Mouse (Mus musculus): ENCODE results near the gene Glb1l. TPM values are rescaled to one million over a fixed set of nuclear protein-coding genes. Genes with fewer than 3 reads are reported as not detected.
A peak's percentile ranks its signal among the peaks of the same experiment; 100 is the strongest.

The Glb1l gene
- polyA plus RNA-seq, 1 experiment from 2014 or later = 20.0 TPM

DNA sequence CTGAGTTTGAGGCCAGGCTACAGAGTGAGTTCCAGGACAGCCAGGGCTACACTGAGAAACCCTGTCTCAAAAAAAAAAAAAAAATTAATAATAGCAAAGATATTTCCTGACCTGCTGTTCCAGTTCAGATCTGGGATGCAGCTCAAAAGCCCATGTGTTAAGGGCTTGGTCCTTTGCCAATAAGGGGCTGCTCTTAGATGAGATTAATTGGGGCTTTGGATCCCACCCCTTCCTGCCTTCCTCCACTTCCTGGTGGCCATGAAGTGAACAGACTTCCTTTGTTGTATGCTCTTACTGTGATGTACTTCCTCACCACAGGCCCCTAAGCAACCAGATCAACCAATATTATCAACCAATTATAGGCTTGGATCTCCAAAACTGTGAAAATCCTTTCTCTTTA lies 23.5 kb downstream of the Glb1l start:
- Histone ChIP-seq H3K27me3 (no peaks in the 10 kb centered on the region), H3K4me2 (replicated peaks) (no peak overlapping the region), H3K4me1 (peaks cover 14% of the 10 kb centered on the region), H3K9ac (replicated peaks) (no peak overlapping the region), H3K4me3 (no peak overlapping the region), H3K36me3 (peaks cover 62% of the 10 kb centered on the region), H3K27ac (replicated peaks) (no peak overlapping the region), H3K9me3 (no peaks in the 10 kb centered on the region)
- ATAC-seq (replicated peaks) = no peak

DNA sequence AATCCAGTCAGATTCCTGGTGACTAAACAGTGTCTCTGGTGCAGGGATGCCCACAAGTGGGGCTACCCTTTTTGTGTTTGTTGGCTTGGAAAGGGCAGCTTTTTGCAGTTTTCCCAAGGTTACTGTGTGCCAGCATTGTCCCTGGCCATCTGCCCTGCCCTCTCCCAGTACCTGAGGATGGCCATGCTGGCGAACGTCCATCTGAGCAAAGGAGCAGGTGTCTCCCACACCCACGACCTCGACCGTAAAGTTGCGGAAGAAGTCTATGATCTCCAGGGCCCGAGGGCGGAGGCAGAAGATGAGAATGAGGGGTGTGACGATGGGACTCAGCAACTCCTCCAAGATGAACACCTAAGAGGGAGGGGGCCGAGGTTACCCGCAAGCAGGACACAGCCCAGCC lies 25.1 kb downstream of the Glb1l start:
- Histone ChIP-seq H3K36me3 (peaks cover 63% of the 10 kb centered on the region), H3K9ac (replicated peaks) (no peak overlapping the region), H3K27me3 (no peaks in the 10 kb centered on the region), H3K4me2 (replicated peaks) (no peak overlapping the region), H3K9me3 (no peaks in the 10 kb centered on the region), H3K4me3 (no peak overlapping the region), H3K27ac (replicated peaks) (no peak overlapping the region), H3K4me1 (peaks cover 10% of the 10 kb centered on the region)
- no peak for ATAC-seq (replicated peaks)
- WGBS = 93% methylated on average over 11 of the region's 11 CpGs

DNA sequence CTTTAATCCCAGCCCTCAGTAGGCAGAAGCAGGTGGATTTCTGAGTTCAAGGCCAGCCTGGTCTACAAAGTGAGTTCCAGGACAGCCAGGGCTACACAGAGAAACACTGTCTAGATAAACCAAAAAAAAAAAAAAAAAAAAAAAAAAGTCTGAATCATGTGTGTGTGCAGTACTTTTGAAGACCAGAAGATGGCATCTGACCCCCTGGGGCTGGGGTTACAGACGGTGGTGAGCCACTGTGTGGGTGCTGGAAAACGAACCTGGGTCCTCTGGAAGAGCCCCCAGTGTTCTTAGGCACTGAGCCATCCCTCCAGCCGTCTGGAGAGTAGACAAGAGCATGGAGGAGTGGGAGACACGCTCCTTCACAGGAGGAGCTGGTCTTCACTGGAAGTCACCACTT lies 28.5 kb downstream of the Glb1l start:
- no peaks in the 10 kb centered on the region for H3K9me3 ChIP-seq
- no peak overlapping the region for H3K4me2 ChIP-seq (replicated peaks)
- H3K27me3 ChIP-seq = no peaks in the 10 kb centered on the region
- H3K4me3 ChIP-seq = no peak overlapping the region
- H3K27ac ChIP-seq (replicated peaks) = no peak overlapping the region
- no peak overlapping the region for H3K9ac ChIP-seq (replicated peaks)
- peaks cover 51% of the 10 kb centered on the region for H3K36me3 ChIP-seq
- 69% methylated on average over 4 of the region's 4 CpGs for WGBS
- no peak for ATAC-seq (replicated peaks)
- peaks cover 30% of the 10 kb centered on the region for H3K4me1 ChIP-seq

DNA sequence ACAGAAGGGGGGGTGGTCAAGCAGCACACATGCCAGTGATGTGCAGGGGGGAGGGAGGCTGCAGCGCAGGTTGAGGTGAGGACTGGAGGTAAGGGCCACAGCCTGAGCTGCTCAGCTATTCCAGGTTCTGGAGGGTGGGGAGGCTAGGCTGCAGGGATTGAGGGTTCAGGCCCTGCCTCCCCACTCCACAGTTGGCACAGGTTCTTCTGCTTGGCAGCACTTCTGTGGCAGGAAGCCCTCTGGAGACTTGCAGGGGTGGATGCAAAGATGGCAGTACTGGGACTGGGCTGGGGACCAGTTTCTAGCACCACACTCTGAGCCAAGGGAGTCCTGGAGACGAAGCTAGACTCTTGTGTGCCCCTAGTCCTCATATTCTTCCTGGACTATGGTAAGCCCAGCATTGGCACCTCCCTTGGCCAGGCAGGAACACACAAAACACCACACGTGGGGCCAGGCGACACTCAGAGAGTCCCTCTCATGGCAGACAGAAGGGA lies 29.2 kb downstream of the Glb1l start:
- WGBS = 84% methylated on average over 4 of the region's 4 CpGs
- no peak overlapping the region for H3K9ac ChIP-seq (replicated peaks)
- ATAC-seq (replicated peaks) = no peak
- H3K27me3 ChIP-seq = no peaks in the 10 kb centered on the region
- peaks cover 47% of the 10 kb centered on the region for H3K36me3 ChIP-seq
- H3K4me2 ChIP-seq (replicated peaks) = no peak overlapping the region
- no peak overlapping the region for H3K4me3 ChIP-seq
- H3K27ac ChIP-seq (replicated peaks) = no peak overlapping the region
- H3K9me3 ChIP-seq = no peaks in the 10 kb centered on the region
- peaks cover 30% of the 10 kb centered on the region for H3K4me1 ChIP-seq

DNA sequence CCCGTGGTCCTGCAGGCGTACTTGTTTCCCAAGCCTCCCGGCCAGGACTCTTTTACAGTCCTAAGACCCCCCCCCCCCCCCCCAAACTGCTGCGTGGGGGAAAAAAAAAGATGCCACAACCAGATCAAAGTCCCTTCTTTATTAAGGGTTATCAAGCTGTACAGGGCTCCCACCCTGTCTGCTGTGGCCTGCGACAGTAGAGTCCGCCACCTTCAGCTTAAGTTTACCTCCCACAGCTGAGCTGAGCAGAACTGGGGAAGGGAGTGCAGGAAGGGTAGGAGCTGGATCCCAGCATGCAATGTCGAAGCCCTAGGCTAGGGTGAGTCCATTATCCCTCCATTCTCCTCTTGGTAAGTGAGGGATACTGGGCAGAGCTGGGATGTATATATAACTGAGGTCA lies 29.9 kb downstream of the Glb1l start:
- H3K4me1 ChIP-seq = peaks cover 30% of the 10 kb centered on the region
- peak overlapping the region; percentile 22 for H3K9ac ChIP-seq (replicated peaks)
- no peaks in the 10 kb centered on the region for H3K9me3 ChIP-seq
- H3K27ac ChIP-seq (replicated peaks) = 0 out of 2 replicates have a peak overlapping the region, but pooled peaks have one; percentile 71
- H3K27me3 ChIP-seq = no peaks in the 10 kb centered on the region
- 26% methylated on average over 7 of the region's 7 CpGs for WGBS
- H3K36me3 ChIP-seq = peaks cover 48% of the 10 kb centered on the region
- H3K4me2 ChIP-seq (replicated peaks) = peak overlapping the region; percentile 99
- ATAC-seq (replicated peaks) = peak; percentile 3; the same call in 1 of the 2 replicates
- peak overlapping the region; percentile 56 for H3K4me3 ChIP-seq

DNA sequence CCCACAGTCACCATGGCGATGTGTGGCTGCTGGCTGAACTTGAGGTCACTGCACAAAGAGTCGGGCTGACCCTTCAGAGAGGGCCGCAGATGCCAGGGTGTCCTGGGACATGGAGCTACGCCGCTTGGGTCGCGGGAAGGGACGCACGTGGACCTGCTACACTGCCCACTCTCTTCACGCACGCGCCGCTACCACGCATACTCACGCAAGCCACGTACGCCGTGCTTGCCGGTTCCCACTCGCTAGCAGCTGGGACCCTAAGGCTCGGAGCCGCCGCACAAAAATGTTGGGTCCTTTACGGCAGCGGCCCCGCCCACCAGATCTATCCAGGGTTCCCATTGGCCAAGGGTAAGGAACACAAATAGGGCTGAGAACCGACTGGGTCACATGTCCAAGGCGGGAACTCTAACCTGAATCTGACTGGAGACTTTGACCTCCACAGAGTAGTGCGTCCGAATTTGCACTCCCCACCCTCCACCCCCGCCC lies 30.5 kb downstream of the Glb1l start, which contains the start of gene Abcb6:
Gene Abcb6, minus strand, starts transcription at position 288 of the 486 bp plus-strand sequence.
- Histone ChIP-seq H3K9ac (replicated peaks) (peak within 1 kb of the TSS; percentile 59), H3K9me3 (no peaks in the 10 kb centered on the region), H3K27ac (replicated peaks) (peak within 1 kb of the TSS; percentile 71), H3K36me3 (peaks cover 48% of the 10 kb centered on the region), H3K4me3 (peak within 1 kb of the TSS; percentile 56), H3K27me3 (no peaks in the 10 kb centered on the region), H3K4me1 (peaks cover 30% of the 10 kb centered on the region), H3K4me2 (replicated peaks) (peak within 1 kb of the TSS; percentile 99)
- ATAC-seq (replicated peaks) = peak; percentile 94
- under 1% methylated on average over 31 of the region's 31 CpGs for WGBS

DNA sequence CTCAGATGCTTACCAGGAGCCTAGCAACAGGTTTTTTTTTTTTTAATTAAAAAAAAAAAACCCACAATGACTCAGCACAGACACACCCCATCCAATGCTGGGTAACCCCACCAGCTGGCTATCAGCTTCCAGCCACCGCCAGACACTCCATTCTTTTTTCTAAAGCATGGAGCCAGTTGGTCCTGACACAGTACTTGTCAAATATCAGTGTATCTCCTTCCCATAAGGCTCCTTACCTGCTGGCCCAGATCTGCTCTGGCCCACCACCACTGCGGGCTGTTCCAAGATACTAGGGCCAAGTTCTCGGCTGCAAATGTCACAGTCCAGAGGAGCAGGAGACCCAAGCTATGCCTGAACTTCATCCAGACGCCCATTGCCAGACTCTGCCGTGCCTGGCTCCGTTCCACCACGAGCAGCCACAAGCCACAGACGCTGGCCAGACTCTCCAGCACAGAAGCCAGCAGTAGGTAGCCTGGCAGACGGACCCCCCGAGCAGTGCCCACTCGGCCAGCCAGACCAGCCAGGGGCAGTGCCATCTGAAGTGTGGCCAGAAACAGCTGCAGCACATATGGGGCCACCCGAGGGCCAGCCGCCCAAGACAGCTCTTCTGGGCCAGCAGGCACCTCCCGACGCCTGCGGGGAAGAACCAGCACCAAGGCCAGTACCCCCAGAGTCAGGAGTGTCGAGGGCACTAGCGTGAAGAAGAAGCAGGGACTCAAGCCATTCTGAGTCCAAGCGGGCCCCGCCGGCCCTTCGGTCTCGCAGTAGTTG lies 31.1 kb downstream of the Glb1l start:
- Histone ChIP-seq H3K9ac (replicated peaks) (peak overlapping the region; percentile 59), H3K27me3 (no peaks in the 10 kb centered on the region), H3K9me3 (no peaks in the 10 kb centered on the region), H3K4me1 (peaks cover 30% of the 10 kb centered on the region), H3K4me3 (peak overlapping the region; percentile 56), H3K27ac (replicated peaks) (peak overlapping the region; percentile 71), H3K36me3 (peaks cover 47% of the 10 kb centered on the region), H3K4me2 (replicated peaks) (peak overlapping the region; percentile 99)
- WGBS = 5% methylated on average over 23 of the region's 23 CpGs
- ATAC-seq (replicated peaks) = peak; percentile 46

DNA sequence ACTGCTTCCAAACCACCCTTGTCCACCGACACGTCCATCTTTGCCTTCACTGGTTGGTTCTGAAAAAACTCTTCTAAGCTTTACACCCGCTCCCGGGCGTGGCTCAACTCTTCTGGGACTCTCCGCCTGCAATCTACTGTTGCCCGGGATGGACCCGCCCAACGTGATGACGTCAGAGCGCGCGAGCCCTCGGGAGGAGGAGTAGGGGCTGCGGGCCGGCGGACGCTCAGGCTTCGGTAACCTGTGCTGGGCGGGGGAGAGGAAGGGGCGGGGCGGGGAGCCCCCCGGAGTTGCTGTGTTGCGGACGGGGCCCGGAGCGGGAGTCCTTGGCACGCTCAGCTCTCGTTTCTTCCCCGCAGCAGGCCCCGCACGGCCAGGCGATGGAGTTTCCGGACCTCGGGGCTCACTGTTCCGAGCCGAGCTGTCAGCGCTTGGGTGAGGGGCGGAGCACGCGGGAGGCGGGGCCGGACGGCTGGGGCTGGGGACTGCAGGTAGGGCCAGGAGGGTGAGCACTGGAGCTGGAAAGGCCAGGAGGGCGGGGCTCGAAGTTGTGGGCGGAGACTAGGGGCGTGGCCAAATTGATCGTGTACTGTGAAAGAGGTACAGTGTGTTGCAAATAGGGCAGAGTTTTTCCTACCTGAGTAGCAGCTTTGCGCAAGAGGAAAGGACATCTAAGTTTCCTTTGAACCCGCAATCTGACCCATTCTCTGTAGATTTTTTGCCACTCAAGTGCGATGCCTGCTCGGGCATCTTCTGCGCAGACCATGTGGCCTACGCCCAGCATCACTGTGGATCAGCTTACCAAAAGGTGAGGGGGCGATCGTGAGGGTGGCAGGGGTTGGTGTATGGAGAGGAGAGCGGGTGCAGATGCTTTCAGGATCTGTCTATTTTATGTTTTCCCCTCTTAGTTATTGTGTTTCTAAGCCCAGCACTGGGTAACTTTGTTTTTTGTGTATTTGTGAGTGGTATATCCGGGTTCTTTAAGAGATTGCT lies 41.8 kb downstream of the Glb1l start, which contains the start of gene Zfand2b:
Gene Zfand2b, plus strand, starts transcription at position 175 of the 993 bp plus-strand sequence.
- H3K4me3 ChIP-seq = peak within 1 kb of the TSS; percentile 74
- H3K9ac ChIP-seq (replicated peaks) = peak within 1 kb of the TSS; percentile 66
- WGBS = under 1% methylated on average over 59 of the region's 59 CpGs
- ATAC-seq (replicated peaks) = peak; percentile 97
- no peaks in the 10 kb centered on the region for H3K27me3 ChIP-seq
- H3K36me3 ChIP-seq = peaks cover 34% of the 10 kb centered on the region
- H3K4me2 ChIP-seq (replicated peaks) = peak within 1 kb of the TSS; percentile 73
- H3K4me1 ChIP-seq = peaks cover 15% of the 10 kb centered on the region
- no peaks in the 10 kb centered on the region for H3K9me3 ChIP-seq
- H3K27ac ChIP-seq (replicated peaks) = peak within 1 kb of the TSS; percentile 90

DNA sequence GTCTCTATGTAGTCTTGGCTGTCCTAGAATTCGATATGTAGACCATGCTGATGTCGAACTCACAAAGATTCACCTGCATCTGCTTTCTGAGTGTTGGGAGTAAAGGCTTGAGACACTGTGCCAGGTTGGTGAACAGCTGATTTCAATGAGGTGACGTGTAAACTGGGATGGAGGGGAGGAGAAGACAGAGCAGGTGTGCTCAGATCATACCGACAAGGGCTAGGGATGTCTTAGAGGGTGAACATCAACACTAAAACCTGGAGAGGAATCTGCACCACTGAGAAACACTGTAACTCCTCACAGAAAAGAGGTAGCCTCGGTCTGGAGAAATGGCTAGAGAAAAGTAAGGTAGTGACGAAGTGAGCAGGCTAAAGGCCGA lies 42.5 kb downstream of the Glb1l start:
- Histone ChIP-seq H3K4me3 (peak overlapping the region; percentile 74), H3K9ac (replicated peaks) (peak overlapping the region; percentile 66), H3K27me3 (no peaks in the 10 kb centered on the region), H3K4me1 (peaks cover 15% of the 10 kb centered on the region), H3K9me3 (no peaks in the 10 kb centered on the region), H3K27ac (replicated peaks) (peak overlapping the region; percentile 90), H3K4me2 (replicated peaks) (peak overlapping the region; percentile 73), H3K36me3 (peaks cover 27% of the 10 kb centered on the region)
- WGBS = 10% methylated on average over 7 of the region's 7 CpGs
- ATAC-seq (replicated peaks) = peak; percentile 42

DNA sequence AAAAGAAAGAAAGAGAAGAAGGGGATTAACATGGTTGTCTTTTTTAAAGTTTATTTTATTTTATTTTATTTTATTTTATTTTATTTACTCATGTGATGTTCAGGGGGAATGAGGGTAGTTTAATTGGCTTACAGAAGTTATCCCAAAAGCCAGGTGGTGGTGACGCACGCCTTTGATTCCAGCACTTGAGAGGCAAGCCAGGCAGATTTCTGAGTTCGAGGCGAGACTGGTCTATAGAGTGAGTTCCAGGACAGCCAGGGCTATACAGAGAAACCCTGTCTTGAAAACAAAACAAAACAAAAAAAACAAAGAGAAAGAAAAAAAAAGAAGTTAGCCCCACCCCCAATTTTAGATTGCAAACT lies 50.4 kb downstream of the Glb1l start:
- H3K4me1 ChIP-seq = no peaks in the 10 kb centered on the region
- H3K4me2 ChIP-seq (replicated peaks) = no peak overlapping the region
- 79% methylated on average over 4 of the region's 4 CpGs for WGBS
- no peak overlapping the region for H3K27ac ChIP-seq (replicated peaks)
- H3K4me3 ChIP-seq = no peak overlapping the region
- no peak overlapping the region for H3K9ac ChIP-seq (replicated peaks)
- no peak for ATAC-seq (replicated peaks)
- H3K36me3 ChIP-seq = no peaks in the 10 kb centered on the region
- no peaks in the 10 kb centered on the region for H3K27me3 ChIP-seq
- H3K9me3 ChIP-seq = no peaks in the 10 kb centered on the region

DNA sequence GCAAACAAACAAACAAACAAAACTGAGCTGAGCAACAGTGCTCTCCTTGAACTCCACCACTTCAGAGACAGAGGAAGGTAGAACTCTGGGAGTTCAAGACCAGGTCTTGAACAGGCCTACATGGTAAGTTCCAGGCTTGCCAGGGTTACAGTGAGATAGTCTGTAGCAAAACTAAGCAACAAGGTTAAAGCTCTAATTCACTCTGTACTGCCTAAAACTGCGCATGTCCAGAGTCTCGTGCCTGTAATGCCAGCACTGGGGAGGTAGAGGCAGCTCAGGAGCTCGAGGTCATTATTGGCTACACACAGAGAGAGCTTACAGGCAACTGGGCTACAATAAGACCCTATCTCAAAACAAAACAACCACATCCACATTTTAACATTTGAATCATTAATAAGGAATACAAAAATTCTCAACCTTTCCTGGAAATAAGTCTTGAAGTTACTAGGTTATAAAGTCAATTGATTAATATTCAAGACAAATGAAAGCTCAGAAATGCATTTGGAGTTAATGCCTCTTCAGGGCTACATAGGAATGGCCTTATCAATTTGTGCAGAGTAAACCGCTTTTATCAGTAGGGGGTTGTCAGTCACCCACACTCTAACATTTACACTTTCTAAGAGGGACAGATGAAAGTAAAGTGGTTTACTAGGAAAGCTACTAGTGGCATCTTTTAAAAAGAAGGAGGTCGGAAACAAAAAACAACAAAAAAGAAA lies 50.9 kb downstream of the Glb1l start:
- no peaks in the 10 kb centered on the region for H3K4me1 ChIP-seq
- ATAC-seq (replicated peaks) = no peak
- no peaks in the 10 kb centered on the region for H3K9me3 ChIP-seq
- no peak overlapping the region for H3K9ac ChIP-seq (replicated peaks)
- no peak overlapping the region for H3K4me2 ChIP-seq (replicated peaks)
- H3K27me3 ChIP-seq = no peaks in the 10 kb centered on the region
- no peaks in the 10 kb centered on the region for H3K36me3 ChIP-seq
- H3K4me3 ChIP-seq = no peak overlapping the region
- no peak overlapping the region for H3K27ac ChIP-seq (replicated peaks)
- 65% methylated on average over 5 of the region's 5 CpGs for WGBS

All from forebrain, embryonic 15.5 days (tissue).